Mouse (Mus musculus) T-cell, adult 2 months (primary cell): ENCODE data around the gene Atp8a1.

Experiments used
- DNase-seq: peaks from one replicate; pipeline ENCODE4 v3.0.0; 2022; ENCODE audit warnings: low spot score

The Atp8a1 gene

GRCm38 (mm10) chr5:67764798-67765197, 82.4 kb downstream of the Atp8a1 start:
- DNase-seq = no peak

GRCm38 (mm10) chr5:67758126-67758525, 89.1 kb downstream of the Atp8a1 start:
- DNase-seq = no peak

GRCm38 (mm10) chr5:67756138-67756537, 91.1 kb downstream of the Atp8a1 start:
- DNase-seq = peak; percentile 21

GRCm38 (mm10) chr5:67753057-67753456, 94.2 kb downstream of the Atp8a1 start:
- DNase-seq = no peak

- no peak for DNase-seq
These were observed 94.6 kb downstream of the Atp8a1 start for GRCm38 (mm10) chr5:67752629-67753028.

GRCm38 (mm10) chr5:67752007-67752406, 95.2 kb downstream of the Atp8a1 start:
- no peak for DNase-seq

- no peak for DNase-seq
These were observed 108.0 kb downstream of the Atp8a1 start for GRCm38 (mm10) chr5:67739261-67739660.

- no peak for DNase-seq
These were observed 109.1 kb downstream of the Atp8a1 start for GRCm38 (mm10) chr5:67738133-67738532.

GRCm38 (mm10) chr5:67735771-67736170, 111.5 kb downstream of the Atp8a1 start:
- no peak for DNase-seq

GRCm38 (mm10) chr5:67733551-67734258, 113.5 kb downstream of the Atp8a1 start:
- DNase-seq = no peak

- DNase-seq = no peak
These were observed 114.1 kb downstream of the Atp8a1 start for GRCm38 (mm10) chr5:67733150-67733549.

- no peak for DNase-seq
These were observed 119.5 kb downstream of the Atp8a1 start for GRCm38 (mm10) chr5:67727755-67728154.

- no peak for DNase-seq
These were observed 120.4 kb downstream of the Atp8a1 start for GRCm38 (mm10) chr5:67726810-67727209.

GRCm38 (mm10) chr5:67701641-67702040, 145.6 kb downstream of the Atp8a1 start:
- DNase-seq = no peak

- DNase-seq = no peak
These were observed 147.8 kb downstream of the Atp8a1 start for GRCm38 (mm10) chr5:67699418-67699817.

GRCm38 (mm10) chr5:67698176-67698575, 149.1 kb downstream of the Atp8a1 start:
- no peak for DNase-seq

GRCm38 (mm10) chr5:67696741-67697596, 150.3 kb downstream of the Atp8a1 start:
- DNase-seq = no peak

- DNase-seq = no peak
These were observed 152.1 kb downstream of the Atp8a1 start for GRCm38 (mm10) chr5:67695055-67695710.

- no peak for DNase-seq
These were observed 156.9 kb downstream of the Atp8a1 start for GRCm38 (mm10) chr5:67690336-67690735.

GRCm38 (mm10) chr5:67688001-67688400, 159.2 kb downstream of the Atp8a1 start:
- DNase-seq = no peak

GRCm38 (mm10) chr5:67685906-67686305, 161.3 kb downstream of the Atp8a1 start:
- DNase-seq = no peak

- no peak for DNase-seq
These were observed 161.8 kb downstream of the Atp8a1 start for GRCm38 (mm10) chr5:67685461-67685860.

GRCm38 (mm10) chr5:67678819-67679218, 168.4 kb downstream of the Atp8a1 start:
- DNase-seq = no peak
